Mouse (Mus musculus) layer of hippocampus, adult 9-10 months (tissue): ENCODE measurements at regions not wholly inside any gene's neighbourhood (a gene's known extent, or its start where the extent isn't known, plus 50 kb on each side); places are given as distances from the start of the nearest gene placed in this dataset.

Experiments
- DNase-seq: peaks from one replicate; pipeline ENCODE4 v3.0.0; 2022; ENCODE audit warnings: low spot score

DNA sequence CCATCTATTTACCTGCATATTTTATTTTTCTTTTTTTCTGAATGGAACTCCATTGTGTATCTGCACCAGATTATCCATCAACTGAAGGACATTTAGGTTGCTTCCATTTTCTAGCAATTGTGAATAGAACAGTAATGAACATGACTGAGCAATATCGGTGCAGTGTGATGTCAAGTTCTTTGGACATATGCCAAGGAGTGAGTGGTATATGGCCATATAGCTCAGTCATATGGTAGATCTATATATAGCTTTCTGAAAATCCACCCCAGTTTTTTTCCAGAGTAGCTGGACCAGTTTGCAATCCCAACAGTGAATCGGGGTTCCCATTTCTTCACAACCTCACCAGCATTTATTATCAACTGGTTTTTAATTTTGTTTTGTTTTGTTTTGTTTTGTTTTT lies 52.0 kb upstream of the Tent5a start:
- no peak for DNase-seq
